Mouse (Mus musculus): ENCODE measurements around the gene Rybp.

Gene Rybp

GRCm38 (mm10) chr6:100220917-100221560 lies 66.2 kb downstream of the Rybp start:
- in situ Hi-C loops (cut with MseI, MboI) = no loop called here

DNA sequence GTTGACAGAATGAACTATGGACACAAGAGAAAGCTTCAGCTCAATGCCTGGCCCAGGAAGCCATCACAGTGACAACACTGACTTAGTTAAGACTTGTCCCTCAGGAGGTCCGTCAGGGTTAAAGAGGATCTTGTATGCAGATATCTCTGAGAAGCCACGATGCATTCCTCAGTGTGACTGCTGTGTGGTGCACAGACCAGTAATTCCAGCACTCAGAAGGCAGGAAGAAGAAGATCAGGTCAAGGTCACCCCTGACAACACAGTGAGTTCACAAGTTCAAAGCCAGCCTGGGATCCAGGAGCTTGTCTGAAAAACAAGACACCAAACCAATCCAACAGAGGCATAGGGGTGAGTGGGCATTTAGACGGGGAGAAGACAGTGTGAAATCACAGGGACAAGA lies 67.3 kb downstream of the Rybp start:
- in situ Hi-C loops (cut with MseI, MboI) = no loop called here

- in situ Hi-C loops (cut with MseI, MboI) = no loop called here
These were observed 68.5 kb downstream of the Rybp start for GRCm38 (mm10) chr6:100218541-100219341.

DNA sequence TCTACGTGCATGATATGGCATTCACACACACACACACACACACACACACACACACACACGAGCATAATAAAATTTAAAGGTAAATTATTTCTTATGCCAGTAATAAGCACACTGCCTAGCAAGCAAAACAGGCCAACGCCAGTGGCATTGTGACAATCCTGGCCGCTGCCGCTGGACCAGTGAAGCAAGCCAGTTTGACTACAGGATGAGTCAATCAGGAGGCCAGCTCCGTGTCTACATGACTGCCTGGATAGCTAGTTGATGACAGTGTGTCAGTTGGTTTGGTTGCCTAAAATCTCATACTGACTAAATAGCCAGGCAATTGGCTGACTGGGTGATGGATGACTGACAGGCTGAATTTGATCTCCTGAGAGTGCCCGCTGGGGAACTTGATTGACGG lies 69.8 kb downstream of the Rybp start:
- in situ Hi-C loops (cut with MseI, MboI) = no loop called here

DNA sequence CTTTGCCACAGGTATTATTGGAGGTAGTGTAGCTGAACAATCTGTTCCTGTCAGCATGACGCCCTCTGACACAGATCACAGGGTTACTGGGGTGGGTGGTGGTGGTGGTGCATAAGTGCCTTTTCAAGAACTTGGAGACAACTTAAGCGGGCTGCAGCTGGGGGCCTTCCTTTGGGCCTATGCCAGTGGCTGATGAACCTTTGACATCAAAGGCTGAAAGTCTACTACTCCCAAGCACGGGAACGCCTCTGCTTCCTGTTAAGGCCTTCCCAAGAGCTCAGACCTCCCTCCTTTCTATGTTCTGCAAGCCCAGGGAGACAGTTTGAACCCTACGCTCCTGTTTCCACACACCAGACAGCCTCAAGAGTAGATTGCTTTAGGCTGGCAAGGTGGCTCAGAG lies 70.3 kb downstream of the Rybp start:
- in situ Hi-C loops (cut with MseI, MboI) = no loop called here

- in situ Hi-C loops (cut with MseI, MboI) = no loop called here
These were observed 71.5 kb downstream of the Rybp start for GRCm38 (mm10) chr6:100215809-100216208.

GRCm38 (mm10) chr6:100214132-100214913 lies 73.0 kb downstream of the Rybp start:
- in situ Hi-C loops (cut with MseI, MboI) = no loop called here

DNA sequence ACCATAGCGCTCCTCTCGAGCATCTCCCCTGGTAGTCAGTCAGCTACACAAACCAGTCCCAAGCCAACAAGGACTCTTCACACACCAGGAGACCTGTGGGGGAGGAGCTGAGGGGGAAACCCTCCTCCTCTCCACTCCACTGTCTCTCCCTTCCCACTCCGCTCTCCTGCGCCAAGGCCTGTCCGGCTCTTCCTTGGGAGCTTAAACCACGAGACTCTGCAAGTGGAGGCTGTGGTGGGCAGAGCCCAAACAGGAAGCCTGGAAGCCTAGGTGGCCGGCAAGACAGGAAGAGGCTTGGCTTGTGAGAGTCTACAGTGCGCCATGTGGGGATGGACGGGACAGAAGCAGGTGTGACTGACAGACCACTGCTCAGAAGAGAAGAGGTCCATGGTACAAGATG lies 73.7 kb downstream of the Rybp start:
- in situ Hi-C loops (cut with MseI, MboI) = no loop called here

DNA sequence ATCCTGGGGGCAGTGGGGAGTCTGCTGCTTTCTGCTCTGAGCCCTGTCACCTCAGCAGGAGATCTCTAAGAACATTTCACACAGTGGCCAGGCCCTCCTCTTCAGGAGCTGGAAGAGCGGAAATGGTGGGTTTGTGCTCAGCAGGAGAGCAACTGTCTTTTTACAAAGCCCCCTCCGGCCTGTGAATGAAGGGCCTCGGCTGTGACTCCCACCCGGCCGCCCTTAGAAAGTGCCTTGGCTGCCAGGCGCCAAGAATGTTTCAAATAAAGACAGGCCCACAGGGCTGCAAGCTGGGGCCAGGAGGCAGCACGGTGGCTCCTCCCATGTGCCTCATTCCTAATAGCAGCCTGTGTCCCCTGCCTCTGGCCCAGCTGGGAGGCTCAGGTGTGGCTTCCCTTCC lies 74.5 kb downstream of the Rybp start:
- in situ Hi-C loops (cut with MseI, MboI) = no loop called here

- in situ Hi-C loops (cut with MseI, MboI) = no loop called here
These were observed 75.6 kb downstream of the Rybp start for GRCm38 (mm10) chr6:100211646-100212045.

- in situ Hi-C loops (cut with MseI, MboI) = no loop called here
These were observed 76.8 kb downstream of the Rybp start for GRCm38 (mm10) chr6:100210517-100210916.

- in situ Hi-C loops (cut with MseI, MboI) = no loop called here
These were observed 80.5 kb downstream of the Rybp start for GRCm38 (mm10) chr6:100206741-100207275.

DNA sequence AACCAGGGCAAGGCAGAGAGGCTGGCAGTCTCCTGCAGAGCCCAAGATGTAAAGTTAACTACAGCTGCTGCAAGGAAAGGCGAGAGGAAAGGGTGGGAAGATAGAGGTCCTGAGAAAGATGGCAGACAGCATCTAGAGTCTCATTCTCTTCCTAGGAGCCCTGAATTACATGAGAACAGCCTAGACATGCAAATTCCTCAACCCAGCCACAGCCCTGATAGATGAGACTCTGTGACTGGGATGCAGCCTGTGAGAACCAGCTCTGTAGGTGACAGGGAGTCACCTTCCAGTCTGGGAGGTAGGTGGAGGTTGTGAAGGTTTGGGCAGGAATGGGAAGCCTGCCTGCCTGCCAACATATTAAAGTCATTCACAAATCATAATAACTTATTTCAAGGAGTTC lies 81.0 kb downstream of the Rybp start:
- in situ Hi-C loops (cut with MseI, MboI) = no loop called here

DNA sequence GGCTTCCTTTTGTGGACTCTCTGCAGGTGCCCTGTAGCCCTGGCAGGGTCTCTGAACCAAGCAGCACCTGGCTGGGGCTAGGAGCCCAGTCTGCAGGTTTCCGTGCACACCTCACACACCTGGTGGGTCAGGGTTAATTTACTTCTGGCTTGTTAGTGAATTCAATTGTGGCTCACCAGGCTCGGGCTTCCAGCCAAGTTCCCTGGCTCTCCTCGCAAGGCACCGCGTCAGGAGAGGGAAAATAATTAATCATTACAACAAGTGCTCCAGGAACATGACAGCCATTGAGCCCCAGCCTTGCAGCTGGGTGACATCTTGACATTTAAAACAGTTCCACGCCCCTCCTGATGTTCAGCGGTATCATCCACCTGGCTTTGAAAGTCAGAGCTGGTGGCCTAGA lies 82.8 kb downstream of the Rybp start:
- in situ Hi-C loops (cut with MseI, MboI) = no loop called here

DNA sequence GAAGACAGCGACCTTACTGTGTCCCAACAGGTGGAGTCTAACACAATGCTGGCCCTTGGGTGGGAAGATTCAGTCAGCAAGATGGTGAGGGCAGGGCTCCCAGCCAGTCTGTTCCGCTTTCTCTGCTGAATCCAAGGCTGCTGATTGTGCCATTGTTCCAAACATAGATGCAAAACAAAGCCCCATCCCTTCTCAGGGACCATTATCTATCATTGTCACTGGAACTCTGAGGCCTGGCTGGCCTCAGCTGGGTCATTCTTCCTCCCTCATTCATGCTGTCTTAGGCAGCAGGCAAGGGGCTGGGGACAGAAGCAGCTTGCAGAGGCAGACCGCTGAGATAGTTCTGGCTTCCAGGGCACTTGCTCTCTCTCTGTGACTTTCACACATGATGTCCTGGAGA lies 83.8 kb downstream of the Rybp start:
- in situ Hi-C loops (cut with MseI, MboI) = no loop called here

GRCm38 (mm10) chr6:100202091-100202490 lies 85.2 kb downstream of the Rybp start:
- in situ Hi-C loops (cut with MseI, MboI) = no loop called here

GRCm38 (mm10) chr6:100197102-100197501 lies 90.2 kb downstream of the Rybp start:
- in situ Hi-C loops (cut with MseI, MboI) = no loop called here

DNA sequence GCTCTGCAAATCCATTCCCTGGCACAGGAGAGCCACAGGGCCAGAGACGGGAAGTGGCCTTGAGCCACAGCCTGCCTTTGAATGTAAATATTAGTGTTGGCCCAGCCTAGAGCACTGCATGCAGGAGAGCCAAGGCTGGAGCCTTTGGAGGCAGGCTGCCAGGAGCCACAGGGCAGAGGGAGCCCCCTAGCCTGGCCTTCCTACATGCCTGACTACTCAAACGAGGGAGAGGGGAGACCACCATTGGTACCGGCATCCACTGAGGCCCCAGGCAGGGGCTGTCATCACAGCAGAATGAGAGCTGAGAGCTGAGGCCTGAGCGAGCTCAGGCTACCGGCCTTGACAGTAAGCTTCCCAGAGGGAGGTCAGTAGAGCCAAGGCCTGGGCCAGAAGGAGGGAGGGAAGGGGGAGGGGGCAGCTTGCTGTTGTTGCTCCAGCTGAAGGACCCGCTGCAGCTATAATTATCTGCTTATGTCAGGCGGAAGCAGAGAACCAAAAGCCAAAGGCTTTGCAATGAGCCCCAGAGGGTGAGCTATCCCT lies 91.3 kb downstream of the Rybp start:
- in situ Hi-C loops (cut with MseI, MboI) = no loop called here

DNA sequence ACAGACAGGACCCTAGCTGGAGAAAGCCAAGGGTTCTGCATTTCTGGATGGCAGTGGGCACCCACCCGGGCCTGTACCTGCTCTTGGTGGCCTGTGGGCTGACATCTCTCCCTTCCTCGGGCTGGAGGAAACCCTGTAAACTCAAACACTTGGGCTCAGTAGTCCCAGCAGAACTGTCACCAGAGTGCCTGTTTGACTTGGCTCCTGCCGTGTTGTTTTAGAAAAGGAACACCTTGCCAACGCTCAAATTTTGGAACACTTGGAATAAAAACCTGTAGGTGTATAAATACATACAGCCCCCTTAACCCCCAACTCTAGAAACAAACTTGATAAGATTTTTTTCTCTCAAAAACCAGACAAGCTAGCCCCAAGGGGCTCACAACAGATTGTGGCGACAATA lies 92.2 kb downstream of the Rybp start:
- in situ Hi-C loops (cut with MseI, MboI) = no loop called here

DNA sequence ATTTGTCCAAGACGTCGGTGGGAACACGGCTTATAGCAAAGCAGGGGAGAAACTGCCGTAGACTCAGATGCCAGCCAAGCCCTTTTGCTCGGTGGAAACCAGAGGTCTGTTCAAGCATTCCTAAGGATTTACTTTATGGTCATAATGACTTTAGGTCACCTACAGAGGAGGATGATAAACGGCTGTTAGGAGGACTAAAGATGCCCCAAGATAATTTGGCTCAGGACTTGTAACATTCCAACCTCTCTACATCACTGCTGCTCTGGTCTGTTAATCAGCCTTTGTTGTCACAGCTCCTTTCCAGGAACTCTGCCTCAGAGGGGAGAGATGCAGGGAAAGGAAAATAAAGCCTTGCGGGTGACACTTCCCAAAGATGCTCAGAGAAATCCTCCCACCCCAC lies 93.5 kb downstream of the Rybp start:
- in situ Hi-C loops (cut with MseI, MboI) = no loop called here

DNA sequence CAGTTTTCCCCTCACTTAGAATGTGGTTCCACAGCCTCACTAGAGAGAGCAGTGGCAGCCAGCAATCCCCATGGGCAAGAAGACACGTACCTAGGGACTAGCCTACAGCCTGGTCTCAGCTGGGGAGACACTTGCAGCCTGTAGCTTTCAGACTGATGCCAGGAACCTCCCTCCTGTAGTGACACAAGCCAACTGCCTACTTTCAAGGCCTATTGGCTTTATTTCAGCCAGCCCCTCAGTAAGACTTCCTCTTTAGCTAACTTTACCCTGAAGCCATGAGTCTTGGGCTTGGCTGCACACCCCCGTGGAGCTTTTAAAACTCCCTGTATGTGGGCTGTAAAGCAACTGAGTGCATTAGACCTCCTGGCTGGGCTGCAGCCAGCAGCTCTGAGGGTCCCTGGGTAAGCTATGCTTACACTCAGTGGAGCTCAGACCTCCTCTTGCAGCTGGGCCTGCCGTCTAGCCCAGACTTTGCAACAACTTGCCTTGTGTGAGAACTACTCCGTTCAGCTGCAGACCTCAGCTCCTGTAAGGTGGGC lies 94.5 kb downstream of the Rybp start:
- in situ Hi-C loops (cut with MseI, MboI) = no loop called here
